Mouse (Mus musculus) macrophage (primary cell): Measurements from ENCODE around the gene Arrdc1. TPM values are rescaled to one million over a fixed set of nuclear protein-coding genes. Genes with fewer than 3 reads are reported as not detected.
A peak's percentile ranks its signal among the peaks of the same experiment; 100 is the strongest.
"Not testable (repeated sequence)": the region's sequence is repeated elsewhere in the genome, so short reads cannot be mapped to it uniquely, and the experiment has no call there.

Source experiments
- H3K27ac ChIP-seq: fragments of 350-480 bp; formaldehyde crosslinking; 2 replicates; pipeline ENCODE4 v1.9.0; 2021
- H3K36me3 ChIP-seq: fragments of 350-480 bp; formaldehyde crosslinking; 2 replicates; pipeline ENCODE4 v1.9.0; 2021; ENCODE audit errors: inconsistent target
- H3K4me3 ChIP-seq: fragments of 350-480 bp; formaldehyde crosslinking; 2 replicates; pipeline ENCODE4 v1.9.0; 2021; ENCODE audit errors: inconsistent target
- H3K79me2 ChIP-seq: fragments of 350-480 bp; formaldehyde crosslinking; 2 replicates; pipeline ENCODE4 v1.9.0; 2021; ENCODE audit errors: inconsistent target
- WGBS: methylation state at CpG from one replicate; pipeline ENCODE4 v1.1.7; 2026; ENCODE audit warnings: inconsistent platforms; ENCODE audit not compliant: missing documents; 5-methylcytosine and 5-hydroxymethylcytosine counted together
- polyA plus RNA-seq: library from polyadenylated mRNA; stranded (reverse); fragments of 250-400 nt; gene quantifications from 3 replicates; pipeline ENCODE4 v1.2.4, GENCODE M21; 2018; ENCODE audit warnings: inconsistent platforms
- total RNA-seq, 78 experiments: library from RNA; depleted of rRNA; stranded (reverse); fragments of 250-400 nt; gene quantifications; 1 replicate in 9 of 78; 2 replicates in 24 of 78; 3 replicates in 43 of 78; 4 replicates in 2 of 78; pipeline ENCODE4 v1.2.4; 2018; ENCODE audit warnings: inconsistent platforms in 56 of 78

The Arrdc1 gene
- total RNA-seq (2018; cell fraction: chromatin; rRNA removed): 100 to 1,000 TPM; 126 to 299 (median 187) TPM
- total RNA-seq (2018; cell fraction: cytosol; rRNA removed): 10 to 100 TPM; 27.1 to 45.4 (median 35.8) TPM
- total RNA-seq (2018; cell fraction: nucleus; rRNA removed): 100 to 1,000 TPM in 24 of 26 experiments, 10 to 100 TPM in 2; 97.6 to 217 (median 179) TPM
- 31.6 to 60.4 TPM (median 40.5 TPM) in 3 replicates for polyA plus RNA-seq

- Histone ChIP-seq H3K27ac (peak within 1 kb of the TSS; percentile 60), H3K79me2 (peaks cover 45% of the 10 kb centered on the region), H3K36me3 (no peaks in the 10 kb centered on the region), H3K4me3 (peak within 1 kb of the TSS; percentile 83)
- 2% methylated on average over 40 of the region's 49 CpGs for WGBS
Measured at GRCm38 (mm10) chr2:24935057-24935796, at the start of gene Arrdc1. Gene Arrdc1 (minus strand): TSS chr2:24935252.

GRCm38 (mm10) chr2:24976960-24977359, 41.9 kb upstream of the Arrdc1 start:
- Histone ChIP-seq H3K79me2 (peaks cover 74% of the 10 kb centered on the region), H3K4me3 (peak overlapping the region; percentile 77), H3K36me3 (peaks cover 26% of the 10 kb centered on the region), H3K27ac (peak overlapping the region; percentile 91)
- 58% methylated on average over 5 of the region's 5 CpGs for WGBS

GRCm38 (mm10) chr2:24975704-24976297, 40.7 kb upstream of the Arrdc1 start, which contains the start of gene Pnpla7:
Gene Pnpla7 (plus strand): TSS chr2:24976033.
- Histone ChIP-seq H3K79me2 (peaks cover 63% of the 10 kb centered on the region), H3K36me3 (peaks cover 15% of the 10 kb centered on the region), H3K4me3 (peak within 1 kb of the TSS; percentile 91), H3K27ac (peak within 1 kb of the TSS; percentile 91)
- 4% methylated on average over 15 of the region's 16 CpGs for WGBS

GRCm38 (mm10) chr2:24974906-24975703, 40.1 kb upstream of the Arrdc1 start, which contains the start of gene Mrpl41:
Gene Mrpl41 (minus strand): TSS chr2:24975098.
- H3K36me3 ChIP-seq: peaks cover 8% of the 10 kb centered on the region
- under 1% methylated on average over 60 of the region's 64 CpGs for WGBS

GRCm38 (mm10) chr2:24974452-24974851, 39.4 kb upstream of the Arrdc1 start:
- peak overlapping the region; percentile 91 for H3K4me3 ChIP-seq
- peak overlapping the region; percentile 78 for H3K27ac ChIP-seq
- H3K36me3 ChIP-seq: not testable (repeated sequence)
- 1% methylated on average over 14 of the region's 17 CpGs for WGBS
- H3K79me2 ChIP-seq: peaks cover 49% of the 10 kb centered on the region

More at GRCm38 (mm10) chr2:24974906-24975703, 40.1 kb upstream of the Arrdc1 start, which contains the start of gene Mrpl41:
- Histone ChIP-seq H3K27ac (peak within 1 kb of the TSS; percentile 91), H3K4me3 (peak within 1 kb of the TSS; percentile 91), H3K79me2 (peaks cover 56% of the 10 kb centered on the region)

GRCm38 (mm10) chr2:24970386-24970785, 35.3 kb upstream of the Arrdc1 start:
- 30% methylated on average over 4 of the region's 4 CpGs for WGBS
- H3K4me3 ChIP-seq: no peak overlapping the region
- H3K27ac ChIP-seq: peak overlapping the region; percentile 37
- peaks cover 21% of the 10 kb centered on the region; the same call in 1 of the 2 replicates for H3K36me3 ChIP-seq
- H3K79me2 ChIP-seq: peaks cover 15% of the 10 kb centered on the region

GRCm38 (mm10) chr2:24962304-24963000, 27.4 kb upstream of the Arrdc1 start, which contains the start of gene Dph7:
Gene Dph7 (plus strand): TSS chr2:24962400.
- Histone ChIP-seq H3K27ac (peak within 1 kb of the TSS; percentile 44), H3K36me3 (peaks cover 14% of the 10 kb centered on the region; the same call in 1 of the 2 replicates)
- under 1% methylated on average over 28 of the region's 28 CpGs for WGBS

GRCm38 (mm10) chr2:24960910-24961309, 25.9 kb upstream of the Arrdc1 start:
- Histone ChIP-seq H3K4me3 (no peak overlapping the region), H3K79me2 (peaks cover 12% of the 10 kb centered on the region), H3K36me3 (peaks cover 6% of the 10 kb centered on the region; the same call in 1 of the 2 replicates), H3K27ac (no peak overlapping the region)
- 71% methylated on average over 3 of the region's 3 CpGs for WGBS

More at GRCm38 (mm10) chr2:24962304-24963000, 27.4 kb upstream of the Arrdc1 start, which contains the start of gene Dph7:
- Histone ChIP-seq H3K4me3 (peak within 1 kb of the TSS; percentile 93), H3K79me2 (peaks cover 12% of the 10 kb centered on the region)

GRCm38 (mm10) chr2:24952537-24953055, 17.5 kb upstream of the Arrdc1 start:
- Histone ChIP-seq H3K4me3 (no peak overlapping the region), H3K27ac (no peak overlapping the region), H3K36me3 (no peaks in the 10 kb centered on the region), H3K79me2 (peaks cover 11% of the 10 kb centered on the region)
- 91% methylated on average over 4 of the region's 4 CpGs for WGBS

GRCm38 (mm10) chr2:24950189-24950535, 15.1 kb upstream of the Arrdc1 start:
- peaks cover 11% of the 10 kb centered on the region for H3K79me2 ChIP-seq
- H3K36me3 ChIP-seq: no peaks in the 10 kb centered on the region
- H3K4me3 ChIP-seq: peak overlapping the region; percentile 41
- under 1% methylated on average over 31 of the region's 31 CpGs for WGBS
- no peak overlapping the region for H3K27ac ChIP-seq

GRCm38 (mm10) chr2:24949421-24950188, 14.6 kb upstream of the Arrdc1 start, which contains the start of gene Zmynd19:
Gene Zmynd19 (plus strand): TSS chr2:24949792.
- H3K4me3 ChIP-seq: peak within 1 kb of the TSS; percentile 41
- no peaks in the 10 kb centered on the region for H3K36me3 ChIP-seq
- peaks cover 11% of the 10 kb centered on the region for H3K79me2 ChIP-seq
- H3K27ac ChIP-seq: no peak within 1 kb of the TSS
- WGBS: under 1% methylated on average over 94 of the region's 108 CpGs

- not testable (repeated sequence) for H3K27ac ChIP-seq, H3K79me2 ChIP-seq, H3K36me3 ChIP-seq, H3K4me3 ChIP-seq
- 33% methylated on average over 2 of the region's 2 CpGs for WGBS
Measured at GRCm38 (mm10) chr2:24944304-24944703, 9.3 kb upstream of the Arrdc1 start.

- Histone ChIP-seq H3K79me2 (no peaks in the 10 kb centered on the region), H3K36me3 (no peaks in the 10 kb centered on the region), H3K27ac (no peak overlapping the region), H3K4me3 (no peak overlapping the region)
- 88% methylated on average over 4 of the region's 4 CpGs for WGBS
Measured at GRCm38 (mm10) chr2:24942092-24942491, 7.0 kb upstream of the Arrdc1 start.
